Mouse (Mus musculus) adrenal gland, adult (tissue): ENCODE data around the gene Pirb.
A peak's percentile ranks its signal among the peaks of the same experiment; 100 is the strongest.

Experiments used
- DNase-seq, 2 experiments: peaks; one replicate each; pipeline ENCODE4 v3.0.0; 2022 to 2023; ENCODE audit warnings: low spot score in 1 of 2; ENCODE audit not compliant: inconsistent age in 2 of 2

Pirb gene

DNA sequence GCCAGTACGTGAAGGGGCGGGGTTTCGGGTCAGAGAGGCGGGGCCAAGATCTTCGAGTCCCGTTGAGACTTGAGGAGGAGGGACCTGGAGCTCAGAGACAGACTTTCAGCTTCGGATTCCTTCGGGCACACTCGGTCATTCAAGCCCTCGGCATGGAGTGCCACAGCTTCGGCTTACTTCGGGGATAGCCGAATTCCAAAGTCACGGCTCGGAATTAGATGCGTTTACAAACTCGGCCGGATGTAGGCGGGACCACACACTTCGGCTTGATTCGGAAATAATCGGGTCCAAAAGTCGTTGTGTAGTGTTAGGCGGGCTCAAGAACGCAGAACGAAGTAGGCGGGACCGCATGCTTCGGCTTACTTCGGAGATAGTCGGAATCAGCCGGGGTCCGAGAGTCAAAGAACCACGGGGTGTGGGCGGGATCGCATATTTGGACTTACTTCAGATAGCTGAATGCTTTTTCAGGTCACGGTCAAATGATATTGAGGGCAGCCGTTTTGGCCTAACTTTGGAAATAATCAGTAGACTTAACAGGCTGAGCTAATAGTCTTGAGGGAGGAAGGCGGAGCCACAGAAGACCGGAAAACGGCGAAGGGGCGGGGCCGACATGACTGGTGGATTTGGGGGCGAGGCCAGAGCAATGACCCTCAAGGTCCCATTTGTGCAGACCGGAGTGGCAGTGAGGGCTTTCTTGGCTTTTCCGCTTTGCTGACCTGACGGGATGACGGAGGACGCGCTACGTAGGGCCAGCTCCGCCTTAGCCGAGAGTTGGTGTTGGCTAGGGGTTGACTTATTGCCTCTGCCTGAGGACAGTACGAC is 27.0 kb downstream of the Pirb start, which contains the start of gene Mboat7:
TSS of gene Mboat7 (minus strand) at position 537 of the 822 bp plus-strand sequence.
- DNase-seq: peak; percentile 97 to 99

GRCm38 (mm10) chr7:3692382-3692986 is 27.7 kb downstream of the Pirb start, which contains the start of gene Tsen34:
Gene Tsen34, plus strand, starts transcription at chr7:3692863.
- DNase-seq: no peak

DNA sequence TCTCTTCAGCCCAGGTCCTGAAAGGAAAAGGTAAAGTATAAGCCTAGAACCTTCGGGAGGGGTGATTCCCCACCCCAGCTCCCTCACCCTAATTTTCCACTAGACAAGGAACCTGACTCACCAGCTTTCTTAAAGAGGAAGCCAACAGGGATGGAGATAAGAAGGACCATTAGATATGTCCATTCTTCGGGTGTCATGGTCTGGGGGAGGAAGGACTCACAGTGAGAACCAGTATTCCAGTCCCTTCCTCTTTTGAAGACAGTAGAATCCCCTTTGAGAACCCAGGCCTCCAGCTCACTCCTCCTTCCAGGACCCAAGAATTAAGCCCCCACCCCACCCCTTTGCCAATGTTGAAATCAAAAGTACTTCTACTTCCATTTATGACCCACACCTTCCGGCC is 28.3 kb downstream of the Pirb start:
- DNase-seq: peak in 1 of 2 experiments; percentile 45

DNA sequence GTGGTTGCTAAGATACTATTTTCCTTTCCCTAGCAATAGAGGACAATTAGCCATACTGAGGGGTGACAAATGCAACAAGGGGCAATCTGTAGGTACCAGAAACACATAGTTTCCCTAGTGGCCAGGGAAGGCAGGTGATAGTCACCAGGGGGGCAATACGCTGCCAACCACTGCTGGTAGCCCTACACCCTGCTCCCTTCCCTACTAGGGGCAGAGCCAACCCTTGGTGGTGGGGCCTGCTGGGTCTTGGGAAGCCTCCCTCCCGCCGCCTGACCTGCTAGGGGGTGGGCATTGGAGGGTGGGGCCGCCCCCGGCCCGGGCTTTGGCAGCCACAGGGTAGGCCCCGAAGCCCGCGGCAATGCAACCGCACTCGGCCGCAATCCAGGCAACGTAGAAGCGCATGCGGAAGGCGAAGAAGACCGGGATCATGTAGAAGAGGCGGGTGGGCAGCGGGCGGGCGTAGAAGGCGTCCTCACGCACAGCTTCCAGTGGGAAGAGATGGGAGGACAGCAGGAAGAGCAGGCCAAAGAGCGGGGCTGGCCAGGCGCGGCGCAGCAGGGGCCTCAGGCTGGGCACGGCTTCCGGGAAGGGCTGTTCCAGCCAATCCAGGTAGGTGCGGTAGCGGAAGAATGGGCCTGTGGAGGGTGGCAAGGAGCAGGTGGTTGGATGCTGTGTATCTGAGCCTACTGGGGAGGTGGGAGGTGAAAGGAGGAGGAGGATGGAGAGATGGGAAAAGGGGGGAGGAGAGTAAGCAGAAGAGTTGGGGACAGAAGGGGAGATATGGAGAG is 34.6 kb downstream of the Pirb start:
- DNase-seq: no peak

GRCm38 (mm10) chr7:3684698-3685097 is 35.5 kb downstream of the Pirb start:
- DNase-seq: no peak

DNA sequence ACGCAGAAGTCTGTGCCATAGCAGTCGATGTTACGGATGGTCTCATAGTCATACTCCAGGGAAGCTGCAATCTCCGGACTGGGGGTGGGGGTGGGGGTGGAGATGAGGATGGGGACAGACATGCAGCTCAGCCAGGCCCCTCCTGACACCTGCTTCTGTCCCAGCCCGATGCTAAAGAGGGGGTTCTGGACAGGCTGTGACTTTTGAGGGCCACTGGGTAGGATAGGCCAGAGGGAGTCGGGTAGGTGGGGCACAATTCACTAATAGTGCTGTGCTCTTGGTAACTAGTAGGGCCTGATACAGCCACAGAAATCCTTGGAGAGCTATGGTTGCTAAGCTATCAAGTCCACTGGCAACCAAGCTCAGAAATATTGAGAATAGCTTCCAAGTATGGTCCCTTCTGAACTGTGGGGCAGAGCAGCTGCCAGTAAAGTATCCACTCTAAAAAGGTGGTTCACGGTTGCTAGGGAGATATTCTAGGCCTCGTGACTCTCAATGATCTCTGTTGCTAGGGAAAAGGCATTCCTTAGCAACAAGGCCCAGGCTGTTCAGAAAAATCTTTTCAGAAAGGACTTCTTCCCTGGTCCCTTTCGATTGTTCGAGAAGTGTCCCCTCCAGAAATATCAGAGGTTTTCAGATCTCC is 36.2 kb downstream of the Pirb start:
- no peak for DNase-seq

DNA sequence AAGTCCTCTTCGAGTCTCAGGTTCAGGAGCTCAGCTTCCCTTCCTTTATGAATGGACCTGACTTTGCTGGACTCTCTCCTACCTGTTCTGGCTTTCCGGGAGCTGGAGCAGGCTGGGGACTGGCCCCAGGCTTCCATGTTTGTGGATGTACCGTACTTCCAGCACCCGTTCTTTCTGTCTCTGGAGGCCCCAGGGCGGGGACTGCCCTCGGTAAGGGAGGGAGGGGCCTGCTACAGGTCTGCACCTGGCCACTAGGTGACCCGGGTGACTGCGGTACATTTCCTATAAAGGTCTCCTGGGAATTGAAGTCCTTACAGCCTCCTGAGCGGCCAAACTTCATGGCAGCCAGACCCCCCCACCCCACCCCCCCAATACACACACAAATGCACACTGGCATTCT is 42.8 kb downstream of the Pirb start, which contains the start of gene Tmc4:
TSS of gene Tmc4 (minus strand) at position 212 of the 400 bp plus-strand sequence.
- no peak for DNase-seq

DNA sequence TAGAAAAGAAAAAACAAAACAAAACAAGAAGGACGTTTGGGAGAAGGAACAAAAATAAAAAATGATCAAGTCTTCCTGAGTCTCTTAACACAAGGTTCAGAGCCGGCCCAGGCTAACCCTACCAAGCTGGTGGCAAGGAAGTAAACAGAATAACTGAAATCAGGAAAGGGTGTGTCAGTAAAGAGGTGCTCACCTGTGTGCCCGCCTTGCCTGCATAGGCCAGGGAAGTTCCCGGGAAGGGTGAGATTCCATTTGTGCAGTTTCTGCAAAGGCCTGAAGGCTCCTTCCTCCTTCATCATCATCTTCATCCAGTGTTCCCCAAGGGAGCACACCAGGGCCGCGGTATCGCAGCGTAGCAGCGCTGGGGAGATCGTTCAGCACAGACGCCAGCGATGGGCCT is 43.8 kb downstream of the Pirb start:
- no peak for DNase-seq

DNA sequence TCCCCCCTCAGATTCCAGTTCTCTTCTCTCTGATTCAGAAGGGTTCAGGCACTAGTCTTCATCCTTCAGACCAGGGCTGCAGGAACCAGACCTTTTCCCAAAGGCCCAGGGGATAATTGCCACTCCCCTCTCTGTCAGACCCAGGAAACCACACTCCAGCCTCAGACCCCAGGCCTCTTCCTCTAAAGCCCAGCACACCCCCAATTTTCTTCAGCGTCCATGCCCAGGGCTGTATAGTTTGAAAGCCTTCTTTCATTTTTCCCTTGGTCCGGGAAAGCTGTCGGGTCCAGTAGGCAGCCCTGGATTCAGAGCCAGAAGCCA is 45.0 kb downstream of the Pirb start:
- DNase-seq: no peak

- DNase-seq: peak; percentile 74 to 92
These were observed 45.5 kb downstream of the Pirb start for GRCm38 (mm10) chr7:3674507-3675227.

DNA sequence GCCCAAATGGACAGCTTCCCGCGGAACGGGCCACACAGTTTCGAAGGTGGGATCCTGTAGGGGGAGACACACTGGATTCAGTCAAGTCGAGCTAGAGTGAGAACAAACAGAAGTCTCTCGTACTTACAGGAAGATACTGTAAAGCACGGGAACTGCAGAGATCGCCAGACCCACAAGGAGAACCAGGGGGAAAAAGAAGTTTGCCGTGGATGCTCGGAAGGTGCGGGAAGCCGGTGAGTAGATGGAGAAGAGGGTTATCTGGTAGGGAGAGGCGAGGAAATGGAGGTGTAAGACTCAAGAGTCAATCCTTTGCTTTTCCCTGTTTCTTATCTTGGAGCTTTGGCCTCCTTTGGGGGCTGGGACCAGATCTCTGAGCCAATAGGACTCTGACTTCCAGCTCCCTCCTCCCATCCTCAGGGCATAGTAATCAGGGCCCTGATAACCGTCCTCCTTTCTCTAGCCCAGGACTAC is 53.2 kb downstream of the Pirb start:
- DNase-seq: peak; percentile 64 to 82

DNA sequence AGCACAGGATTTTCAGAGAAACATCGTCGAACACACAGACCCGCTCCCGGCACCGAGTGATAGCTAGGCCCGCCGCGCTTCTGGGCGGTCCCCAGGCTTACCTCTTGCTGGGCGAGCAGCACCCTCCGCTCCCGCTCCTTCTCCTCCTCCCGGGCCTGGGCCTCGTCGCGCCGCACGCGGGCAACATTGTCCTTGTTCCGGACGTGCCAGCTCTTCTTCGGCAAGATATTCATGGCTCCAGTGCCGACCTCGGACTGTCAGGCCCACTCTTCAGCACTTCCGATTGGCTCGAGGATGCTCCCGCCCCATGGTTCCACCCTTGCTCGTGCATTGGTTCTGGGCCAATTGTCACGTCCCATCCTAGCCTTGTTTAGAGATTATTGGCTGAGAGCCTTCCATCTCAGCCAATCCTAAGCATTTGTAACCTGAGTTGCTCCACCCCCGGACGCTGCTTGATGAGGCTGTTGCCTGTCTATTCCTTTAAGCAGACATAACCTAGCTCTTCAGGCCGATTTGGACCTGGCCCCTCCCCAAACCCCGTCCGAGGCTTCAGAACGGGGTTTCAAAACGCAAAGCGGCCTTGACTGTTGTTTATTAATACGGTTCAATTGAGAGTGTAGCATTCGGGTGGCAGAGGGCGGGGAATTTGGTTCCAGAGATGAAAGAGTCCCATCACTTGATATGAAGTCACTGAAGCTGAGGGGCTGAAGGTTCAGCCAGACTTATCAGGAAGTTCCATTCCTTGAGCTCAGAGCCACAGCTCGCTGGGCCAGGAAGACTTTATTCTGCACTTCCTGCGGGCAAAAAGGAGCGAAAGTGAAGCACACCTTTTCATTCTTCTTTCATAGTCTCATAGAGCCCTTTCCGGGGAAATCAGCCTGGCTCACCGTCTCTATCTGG is 54.7 kb downstream of the Pirb start, which contains the start of gene Leng1:
TSS of gene Leng1 (minus strand) at position 626 of the 900 bp plus-strand sequence.
- peak; percentile 98 to 99 for DNase-seq

- no peak for DNase-seq
These were observed 55.5 kb downstream of the Pirb start for GRCm38 (mm10) chr7:3664524-3665214.
